Mouse (Mus musculus): ENCODE results near the gene Ndufaf2.
A peak's percentile ranks its signal among the peaks of the same experiment; 100 is the strongest.

Gene Ndufaf2

GRCm38 (mm10) chr13:108138403-108138977 lies 19.9 kb downstream of the Ndufaf2 start:
- no peak for DNase-seq (ENCODE audit: low spot score in 2 of 2)

- DNase-seq (ENCODE audit: low spot score in 2 of 2): no peak
Observed at GRCm38 (mm10) chr13:108135617-108136016, 22.8 kb downstream of the Ndufaf2 start.

- no peak for DNase-seq (ENCODE audit: low spot score in 2 of 2)
Observed at GRCm38 (mm10) chr13:108132031-108132819, 26.2 kb downstream of the Ndufaf2 start.

- no peak for DNase-seq (ENCODE audit: low spot score in 2 of 2)
Observed at GRCm38 (mm10) chr13:108130737-108131136, 27.7 kb downstream of the Ndufaf2 start.

DNA sequence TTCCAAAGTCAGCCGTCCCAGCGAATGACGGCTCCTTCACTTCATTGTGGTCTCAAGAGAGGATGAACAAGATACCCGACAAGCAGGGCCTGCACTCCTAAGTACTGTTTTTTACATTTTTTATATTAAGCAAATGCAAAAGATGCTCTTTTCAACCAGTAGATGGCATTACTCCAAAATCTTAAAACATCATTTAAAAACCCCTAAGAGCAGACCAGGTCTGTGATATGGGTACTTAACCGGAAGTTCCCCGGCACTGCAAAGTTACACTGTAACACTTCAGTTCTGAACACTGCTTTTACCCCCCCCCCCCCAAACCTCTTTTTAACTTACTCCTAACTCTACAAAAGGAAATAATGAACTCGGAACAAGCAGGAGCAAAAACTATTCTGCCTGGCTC lies 29.4 kb downstream of the Ndufaf2 start:
- DNase-seq (ENCODE audit: low spot score in 2 of 2): no peak

DNA sequence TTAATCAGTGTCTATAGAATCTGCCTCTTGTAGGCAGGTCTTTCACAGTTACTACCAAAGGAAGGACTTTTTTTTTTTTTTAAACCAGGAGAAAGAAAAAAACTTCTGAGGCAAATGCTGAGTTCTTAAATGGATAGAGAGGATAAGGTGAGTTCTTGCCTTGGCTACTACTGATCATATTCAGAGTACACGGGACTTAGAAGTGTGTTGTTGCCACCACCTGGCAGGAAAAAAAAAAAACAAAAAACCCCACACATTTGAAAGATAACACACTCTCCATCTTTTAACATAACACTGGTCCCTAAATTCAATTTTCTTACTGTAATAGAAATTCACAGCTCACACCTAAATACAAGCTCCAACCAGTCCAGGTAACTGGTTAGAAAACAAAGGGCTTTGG lies 30.5 kb downstream of the Ndufaf2 start:
- DNase-seq (ENCODE audit: low spot score in 2 of 2): no peak

DNA sequence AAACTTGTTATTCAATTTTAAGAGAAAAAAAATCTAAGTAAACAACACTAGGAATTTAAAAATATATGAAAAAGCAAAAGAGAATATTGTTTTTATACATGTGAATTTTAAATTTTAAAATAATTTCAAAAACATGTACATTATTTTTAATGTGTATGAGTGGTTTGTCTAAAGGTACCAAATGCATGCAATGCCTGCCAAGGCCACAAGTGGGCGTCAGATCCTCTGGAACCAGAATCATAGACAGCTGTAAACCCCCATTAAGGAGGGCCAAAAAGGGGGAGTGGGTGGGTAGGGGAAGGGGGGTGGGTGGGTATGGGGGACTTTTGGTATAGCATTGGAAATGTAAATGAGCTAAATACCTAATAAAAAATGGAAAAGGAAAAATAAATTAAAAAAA lies 31.3 kb downstream of the Ndufaf2 start:
- DNase-seq (ENCODE audit: low spot score in 2 of 2): no peak

DNA sequence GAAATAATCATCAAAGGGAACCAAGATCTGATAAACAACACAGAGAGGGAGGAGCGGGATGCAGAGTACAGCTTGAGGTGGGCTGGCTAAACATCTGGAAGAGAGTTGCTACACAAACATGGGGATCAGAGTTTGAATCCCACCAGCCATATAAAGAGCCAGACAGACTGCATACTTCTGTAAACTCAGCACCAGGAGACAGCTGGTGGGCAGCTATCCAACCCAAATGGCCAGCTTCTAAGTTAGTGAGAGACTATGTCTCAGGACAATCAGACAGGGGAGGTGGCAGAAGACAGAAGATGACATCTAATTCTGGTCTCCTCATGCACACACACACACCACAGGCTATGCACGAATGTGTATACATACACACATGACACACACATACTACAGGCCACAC lies 32.2 kb downstream of the Ndufaf2 start:
- DNase-seq (ENCODE audit: low spot score in 2 of 2): no peak

DNA sequence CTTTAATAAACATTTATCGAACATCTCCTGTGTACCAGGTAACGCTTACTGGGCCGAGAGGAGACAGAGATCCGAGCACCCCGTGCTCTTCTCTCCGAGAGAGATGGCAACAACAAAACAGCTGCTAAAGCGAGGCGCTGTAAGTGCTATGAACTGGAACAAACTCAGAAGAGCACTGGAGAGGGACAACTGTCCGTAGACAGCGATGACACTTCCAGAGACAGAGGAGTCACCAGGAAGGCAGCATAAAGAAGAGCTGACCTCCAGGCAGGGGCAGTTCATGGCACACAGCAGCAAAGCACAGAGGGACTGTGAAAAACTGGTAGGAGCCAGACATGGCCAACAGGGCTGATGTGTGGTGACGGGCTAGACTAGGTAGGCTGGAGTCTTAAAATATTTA lies 34.3 kb downstream of the Ndufaf2 start:
- no peak for DNase-seq (ENCODE audit: low spot score in 2 of 2)

GRCm38 (mm10) chr13:108123109-108123723 lies 35.2 kb downstream of the Ndufaf2 start:
- DNase-seq (ENCODE audit: low spot score in 2 of 2): no peak

GRCm38 (mm10) chr13:108119411-108120310 lies 38.8 kb downstream of the Ndufaf2 start:
- no peak for DNase-seq (ENCODE audit: low spot score in 2 of 2)

DNA sequence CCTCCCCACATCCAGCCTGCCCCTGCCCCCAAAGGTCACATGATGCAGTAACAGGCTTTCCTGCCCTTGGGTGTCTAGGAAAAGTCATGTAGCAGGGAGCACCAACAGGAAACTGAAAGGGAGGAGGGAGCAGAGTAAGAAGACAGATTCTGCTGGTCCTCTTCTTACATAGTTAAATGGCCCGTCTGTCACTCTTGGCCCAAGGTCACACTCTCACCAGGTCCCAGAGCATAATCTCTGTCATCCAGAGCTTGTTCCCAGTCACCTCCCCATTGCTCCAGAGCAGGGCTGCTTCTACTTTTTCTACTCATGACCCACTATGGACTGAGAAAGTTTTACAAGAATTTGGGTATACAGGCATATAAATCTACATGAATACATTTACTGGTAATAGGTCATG lies 40.2 kb downstream of the Ndufaf2 start:
- DNase-seq (ENCODE audit: low spot score in 2 of 2): no peak

GRCm38 (mm10) chr13:108117654-108118053 lies 40.8 kb downstream of the Ndufaf2 start:
- DNase-seq (ENCODE audit: low spot score in 2 of 2): no peak

- DNase-seq (ENCODE audit: low spot score in 2 of 2): no peak
Observed at GRCm38 (mm10) chr13:108114257-108114656, 44.2 kb downstream of the Ndufaf2 start.

DNA sequence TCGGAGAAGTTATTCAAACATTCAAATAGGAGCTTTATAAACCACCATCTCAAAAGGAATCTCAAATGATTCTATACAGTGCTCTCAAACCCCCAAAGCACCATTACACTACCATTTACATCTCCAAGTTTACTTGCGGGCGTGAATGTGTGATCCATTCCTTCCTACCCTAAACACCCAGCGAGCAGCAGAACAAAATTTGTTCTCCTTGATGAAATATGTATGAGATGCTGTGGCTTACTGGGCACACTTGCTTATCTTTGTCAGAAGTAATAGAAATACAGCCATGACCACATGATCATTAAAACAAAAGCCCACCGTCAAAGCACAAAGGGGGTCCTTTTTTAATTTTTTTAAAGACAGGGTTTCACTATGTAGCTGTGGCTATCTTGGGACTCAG lies 44.9 kb downstream of the Ndufaf2 start:
- DNase-seq (ENCODE audit: low spot score in 2 of 2): no peak

GRCm38 (mm10) chr13:108110929-108111328 lies 47.5 kb downstream of the Ndufaf2 start:
- no peak for DNase-seq (ENCODE audit: low spot score in 2 of 2)

DNA sequence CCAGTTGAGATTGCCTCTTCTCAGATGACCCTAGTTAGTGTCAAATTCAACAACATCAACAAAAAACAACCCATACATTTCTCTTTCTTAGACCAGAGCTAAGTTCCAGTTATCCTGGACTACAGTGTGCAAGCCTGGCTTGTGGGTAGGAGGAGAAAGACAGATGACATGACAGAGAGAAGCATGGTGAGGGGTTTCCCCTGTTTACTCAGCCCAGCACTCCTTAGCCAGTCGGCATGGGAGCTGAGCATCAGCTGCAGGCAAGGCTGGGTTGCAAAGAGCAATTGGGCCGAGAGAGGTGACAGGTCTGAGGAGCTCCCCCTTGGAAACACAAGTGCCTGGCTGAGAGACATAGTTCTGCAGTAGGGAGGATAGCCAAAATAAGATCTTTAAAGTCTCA lies 57.7 kb downstream of the Ndufaf2 start:
- no peak for DNase-seq (ENCODE audit: low spot score in 2 of 2)

DNA sequence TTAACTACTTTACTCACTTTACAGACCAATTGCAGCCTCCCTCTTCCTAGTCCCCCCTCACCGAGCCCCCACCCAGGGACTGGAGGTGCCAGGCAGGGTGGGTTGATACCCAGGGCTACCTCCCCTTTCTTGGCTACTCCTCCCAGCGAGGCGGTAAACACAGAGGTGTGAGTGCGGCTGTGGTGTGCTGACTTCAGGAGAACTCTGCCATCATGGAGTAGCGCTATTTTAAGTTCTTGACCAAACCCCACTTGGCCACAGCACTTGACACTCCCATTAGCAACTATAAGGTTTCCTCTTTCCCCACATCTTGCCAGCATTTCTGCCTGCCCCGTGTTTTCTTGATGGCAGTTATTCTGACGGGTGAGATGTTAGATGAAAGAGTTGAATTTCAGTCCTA lies 62.0 kb downstream of the Ndufaf2 start:
- DNase-seq (ENCODE audit: low spot score in 2 of 2): no peak

- peak; percentile 7 to 14 for DNase-seq (ENCODE audit: low spot score in 2 of 2)
Observed at GRCm38 (mm10) chr13:108095617-108096016, 62.8 kb downstream of the Ndufaf2 start.

DNA sequence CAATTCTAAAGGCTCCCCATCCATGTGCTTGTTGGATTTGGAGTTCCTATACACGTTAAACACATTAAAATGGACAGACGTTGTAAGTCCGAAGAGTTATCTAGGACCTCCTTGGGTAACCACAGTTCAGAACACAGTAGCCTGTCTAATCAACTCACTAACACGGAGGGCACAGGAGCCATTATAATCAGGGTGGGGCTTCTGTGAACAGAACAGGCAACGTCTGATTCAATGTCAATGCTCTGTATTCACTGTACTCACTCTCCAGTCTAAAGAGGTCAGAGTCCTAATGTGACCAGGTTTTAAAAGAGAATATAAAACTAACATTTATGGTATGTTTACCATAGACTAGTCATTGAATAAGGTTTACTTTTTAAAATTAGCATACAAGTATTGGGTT lies 63.7 kb downstream of the Ndufaf2 start:
- DNase-seq (ENCODE audit: low spot score in 2 of 2): no peak

- no peak for DNase-seq (ENCODE audit: low spot score in 2 of 2)
Observed at GRCm38 (mm10) chr13:108092290-108092689, 66.1 kb downstream of the Ndufaf2 start.

- no peak for DNase-seq (ENCODE audit: low spot score in 2 of 2)
Observed at GRCm38 (mm10) chr13:108086724-108087123, 71.7 kb downstream of the Ndufaf2 start.

All from frontal cortex, postnatal 14 days (tissue).